Mouse (Mus musculus) liver, embryonic 12.5 days (tissue): Measurements from ENCODE around the gene Nudt5. TPM values are rescaled to one million over a fixed set of nuclear protein-coding genes. Genes with fewer than 3 reads are reported as not detected.
"Not testable (repeated sequence)": the region's sequence is repeated elsewhere in the genome, so short reads cannot be mapped to it uniquely, and the experiment has no call there.

Experiments used
- ATAC-seq: fragments of 200-750 bp; cut with Nextera tagmentation; 2 replicates; pipeline ENCODE4 v1.8.0; 2017; ENCODE audit warnings: moderate number of reproducible peaks, mild to moderate bottlenecking, moderate library complexity
- H3K27ac ChIP-seq: fragments of 300-500 bp; sonication (generic); 2 replicates; pipeline ENCODE4 v1.5.1; 2016; ENCODE audit warnings: mild to moderate bottlenecking
- H3K27me3 ChIP-seq: fragments of 300-500 bp; sonication (generic); replicated peaks from 2 replicates; pipeline ENCODE4 v1.6.1; 2016; ENCODE audit warnings: mild to moderate bottlenecking, moderate library complexity
- H3K36me3 ChIP-seq: fragments of 300-500 bp; sonication (generic); 2 replicates; pipeline ENCODE4 v1.6.1; 2016; ENCODE audit warnings: mild to moderate bottlenecking, moderate library complexity
- H3K4me1 ChIP-seq: fragments of 300-500 bp; sonication (generic); 2 replicates; pipeline ENCODE4 v1.6.1; 2016
- H3K4me2 ChIP-seq: fragments of 300-500 bp; sonication (generic); 2 replicates; pipeline ENCODE4 v1.6.1; 2016; ENCODE audit warnings: mild to moderate bottlenecking, moderate library complexity
- H3K4me3 ChIP-seq: fragments of 300-500 bp; sonication (generic); 2 replicates; pipeline ENCODE4 v1.5.1; 2016; ENCODE audit warnings: mild to moderate bottlenecking, moderate library complexity
- H3K9ac ChIP-seq: fragments of 300-500 bp; sonication (generic); 2 replicates; pipeline ENCODE4 v1.6.1; 2016; ENCODE audit warnings: mild to moderate bottlenecking, moderate library complexity
- H3K9me3 ChIP-seq: fragments of 300-500 bp; sonication (generic); replicated peaks from 2 replicates; pipeline ENCODE4 v1.6.1; 2016; ENCODE audit warnings: mild to moderate bottlenecking, moderate library complexity
- WGBS: fragments of 180-500 bp; shearing (Covaris S2); methylation state at CpG from one replicate; pipeline ENCODE4 v1.1.7; 2016; ENCODE audit not compliant: insufficient replicate concordance; 5-methylcytosine and 5-hydroxymethylcytosine counted together
- polyA plus RNA-seq: library from polyadenylated mRNA; unstranded; fragments of >200 nt; fragmentation: Nextera tagmentation; extraction: Ambion mirVana; gene quantifications from 2 replicates; pipeline ENCODE4 v1.2.1, GENCODE M21; 2016

Nudt5 gene
- polyA plus RNA-seq: 84.4 and 86.6 TPM in 2 replicates

DNA sequence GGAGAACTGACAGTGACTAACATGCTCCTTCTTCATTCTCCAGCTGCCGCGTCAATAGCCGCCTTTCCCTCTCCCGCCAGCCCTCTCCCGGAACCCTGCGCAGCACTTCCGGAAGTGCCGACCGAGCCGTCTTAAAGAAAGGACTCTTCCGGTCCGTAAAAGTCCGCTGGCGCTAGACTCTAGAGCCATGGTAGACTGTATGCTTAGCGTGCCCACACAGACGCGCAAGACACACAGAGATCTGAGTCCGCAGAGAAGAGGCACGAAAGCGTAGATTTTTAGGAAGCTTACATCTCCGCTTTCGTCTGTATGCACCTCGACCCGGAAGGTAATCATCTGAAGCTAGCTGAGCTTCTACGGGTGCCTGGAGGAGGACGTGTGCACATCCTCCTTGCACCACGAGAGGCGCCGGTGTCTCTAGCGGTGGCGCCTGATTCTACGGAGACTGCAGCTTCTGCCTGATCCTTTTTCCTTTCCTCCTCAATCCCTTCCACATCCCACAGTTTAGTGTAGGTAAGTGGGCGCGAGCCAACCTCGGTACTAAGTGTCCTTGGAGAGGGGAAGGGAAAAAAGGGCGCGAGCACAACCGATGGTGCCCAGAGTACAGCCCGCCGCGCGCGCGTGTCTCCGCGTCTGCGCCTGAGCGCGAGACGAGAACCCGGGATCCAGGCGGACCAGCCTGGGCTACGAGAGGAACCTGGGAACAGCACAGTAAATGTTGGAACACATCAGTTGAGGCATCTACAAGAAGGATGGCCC lies at the start of gene Nudt5, which contains the start of gene Cdc123:
Gene Nudt5, plus strand, starts transcription at position 147 of the 759 bp plus-strand sequence.
Gene Cdc123, minus strand, starts transcription at position 292 of the 759 bp plus-strand sequence.
- peak within 1 kb of the TSS; percentile 84 for H3K4me3 ChIP-seq
- under 1% methylated on average over 53 of the region's 53 CpGs for WGBS

DNA sequence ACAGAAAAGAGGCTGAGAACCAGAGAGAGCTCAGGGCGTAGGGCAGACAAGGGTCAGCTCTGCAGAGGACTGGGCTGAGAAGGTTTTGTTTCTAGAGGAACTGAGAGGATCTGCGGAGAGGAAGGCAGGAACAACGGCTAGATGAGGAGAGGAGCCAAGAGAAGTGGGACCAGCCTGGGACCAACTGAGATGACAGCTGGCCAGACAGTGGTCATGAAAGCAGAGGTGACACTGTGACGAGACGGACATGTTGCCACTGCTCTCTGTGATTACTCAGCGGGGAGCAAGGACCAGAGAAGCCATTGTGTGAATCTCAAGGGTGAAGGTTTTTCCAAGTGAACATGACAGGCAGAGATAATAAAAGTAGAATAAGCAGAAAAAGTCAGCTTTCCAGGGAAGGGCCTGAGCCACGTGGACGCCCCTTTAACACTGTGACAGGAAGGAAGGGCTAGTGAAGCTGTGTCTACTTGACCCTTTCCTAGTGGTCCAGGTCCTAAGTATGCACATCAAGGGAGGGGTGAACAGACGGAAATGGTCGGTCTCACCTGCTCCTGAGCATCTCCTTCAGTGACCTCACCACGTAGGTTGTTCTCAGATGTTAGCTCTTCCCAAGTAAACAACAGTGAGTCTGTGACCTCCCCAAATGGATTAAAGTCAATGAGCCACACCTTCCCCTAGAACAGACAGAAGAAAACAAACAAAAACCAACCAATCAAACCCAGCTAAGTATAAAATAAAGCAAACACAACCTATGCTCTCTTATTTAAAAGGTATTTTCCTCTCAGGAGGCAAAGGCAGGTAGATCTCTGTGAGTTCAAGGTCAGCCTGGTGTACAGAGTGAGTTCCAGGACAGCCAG lies 46.8 kb upstream of the Nudt5 start:
- Histone ChIP-seq H3K27me3 (no peaks in the 10 kb centered on the region), H3K36me3 (peaks cover 91% of the 10 kb centered on the region), H3K9me3 (no peaks in the 10 kb centered on the region), H3K27ac (no peak overlapping the region), H3K4me2 (no peak overlapping the region), H3K4me3 (no peak overlapping the region), H3K4me1 (peaks cover 21% of the 10 kb centered on the region), H3K9ac (no peak overlapping the region)
- ATAC-seq: no peak
- 79% methylated on average over 11 of the region's 11 CpGs for WGBS

More for the DNA sequence above, at the start of gene Nudt5, which contains the start of gene Cdc123:
- Histone ChIP-seq H3K4me1 (peaks cover 38% of the 10 kb centered on the region), H3K4me2 (peak within 1 kb of the TSS; percentile 73), H3K9ac (peak within 1 kb of the TSS; percentile 86), H3K36me3 (peaks cover 47% of the 10 kb centered on the region), H3K27me3 (no peaks in the 10 kb centered on the region), H3K27ac (peak within 1 kb of the TSS; percentile 84), H3K9me3 (no peaks in the 10 kb centered on the region)
- ATAC-seq: peak; percentile 94

DNA sequence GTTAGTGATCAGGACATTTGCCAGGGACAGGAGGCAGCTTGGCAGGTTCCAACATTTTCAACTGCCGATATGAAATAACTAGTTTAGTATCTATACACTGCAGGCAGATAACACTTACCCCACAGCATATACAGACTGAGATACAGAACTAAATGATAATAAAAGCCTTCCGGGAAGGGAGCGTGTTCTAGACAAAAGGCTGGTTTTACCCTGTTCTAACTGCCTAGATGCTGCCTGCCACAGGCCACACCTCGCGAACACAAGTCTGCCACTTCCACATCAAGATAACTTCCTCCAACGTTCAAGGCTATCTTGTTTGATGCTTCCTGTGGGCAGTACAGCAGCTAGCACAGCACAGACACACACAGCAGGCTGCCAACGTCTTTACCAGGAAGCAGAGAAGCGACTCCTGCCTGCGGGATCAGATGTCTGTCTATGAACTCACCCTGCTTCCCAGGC lies 43.6 kb upstream of the Nudt5 start:
- H3K4me2 ChIP-seq: peak overlapping the region; percentile 31
- no peak overlapping the region for H3K4me3 ChIP-seq
- peaks cover 21% of the 10 kb centered on the region for H3K4me1 ChIP-seq
- no peaks in the 10 kb centered on the region for H3K27me3 ChIP-seq
- no peak overlapping the region for H3K9ac ChIP-seq
- H3K36me3 ChIP-seq: peaks cover 89% of the 10 kb centered on the region
- 23% methylated on average over 9 of the region's 9 CpGs for WGBS
- peak overlapping the region; percentile 72 for H3K27ac ChIP-seq
- ATAC-seq: peak; percentile 89
- no peaks in the 10 kb centered on the region for H3K9me3 ChIP-seq

GRCm38 (mm10) chr2:5801927-5802590 lies 42.8 kb upstream of the Nudt5 start:
- Histone ChIP-seq H3K4me1 (peaks cover 21% of the 10 kb centered on the region), H3K4me2 (peak overlapping the region; percentile 31), H3K4me3 (no peak overlapping the region), H3K27ac (peak overlapping the region; percentile 72), H3K36me3 (peaks cover 82% of the 10 kb centered on the region), H3K27me3 (no peaks in the 10 kb centered on the region), H3K9me3 (no peaks in the 10 kb centered on the region), H3K9ac (no peak overlapping the region)
- WGBS: 66% methylated on average over 10 of the region's 10 CpGs
- no peak for ATAC-seq

- ATAC-seq: no peak
- 32% methylated on average over 6 of the region's 6 CpGs for WGBS
- Histone ChIP-seq H3K4me3 (no peak overlapping the region), H3K9me3 (no peaks in the 10 kb centered on the region), H3K27ac (no peak overlapping the region), H3K27me3 (no peaks in the 10 kb centered on the region), H3K4me1 (peaks cover 21% of the 10 kb centered on the region), H3K9ac (no peak overlapping the region), H3K36me3 (peaks cover 76% of the 10 kb centered on the region), H3K4me2 (no peak overlapping the region)
These were observed 40.3 kb upstream of the Nudt5 start for GRCm38 (mm10) chr2:5804440-5805045.

GRCm38 (mm10) chr2:5805228-5805627 lies 39.6 kb upstream of the Nudt5 start:
- no peak for ATAC-seq
- Histone ChIP-seq H3K9me3 (no peaks in the 10 kb centered on the region), H3K27ac (no peak overlapping the region), H3K36me3 (peaks cover 77% of the 10 kb centered on the region), H3K4me3 (no peak overlapping the region), H3K4me2 (no peak overlapping the region), H3K4me1 (peaks cover 21% of the 10 kb centered on the region), H3K9ac (no peak overlapping the region), H3K27me3 (no peaks in the 10 kb centered on the region)
- WGBS: 88% methylated on average over 7 of the region's 7 CpGs

DNA sequence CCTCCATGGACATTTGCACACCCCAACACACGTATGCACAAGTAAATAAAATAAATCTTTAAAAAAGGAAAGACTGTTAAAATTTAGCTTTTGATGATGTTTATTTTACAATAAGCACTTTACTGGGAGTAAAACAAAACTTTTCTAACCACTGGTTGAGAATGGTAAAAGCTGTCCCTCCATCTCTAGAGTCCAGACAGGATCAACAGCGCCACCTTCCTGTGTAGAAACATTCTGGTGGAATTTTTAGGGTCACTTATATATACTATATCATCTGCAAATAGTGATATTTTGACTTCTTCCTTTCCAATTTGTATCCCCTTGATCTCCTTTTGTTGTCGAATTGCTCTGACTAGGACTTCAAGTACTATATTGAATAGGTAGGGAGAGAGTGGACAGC lies 38.6 kb upstream of the Nudt5 start:
- Histone ChIP-seq H3K4me1 (peaks cover 17% of the 10 kb centered on the region), H3K36me3 (peaks cover 78% of the 10 kb centered on the region)
- not testable (repeated sequence) for H3K4me2 ChIP-seq, H3K9me3 ChIP-seq, H3K27me3 ChIP-seq, ATAC-seq, H3K27ac ChIP-seq, H3K9ac ChIP-seq, H3K4me3 ChIP-seq
- WGBS: 77% methylated on average over 3 of the region's 3 CpGs

DNA sequence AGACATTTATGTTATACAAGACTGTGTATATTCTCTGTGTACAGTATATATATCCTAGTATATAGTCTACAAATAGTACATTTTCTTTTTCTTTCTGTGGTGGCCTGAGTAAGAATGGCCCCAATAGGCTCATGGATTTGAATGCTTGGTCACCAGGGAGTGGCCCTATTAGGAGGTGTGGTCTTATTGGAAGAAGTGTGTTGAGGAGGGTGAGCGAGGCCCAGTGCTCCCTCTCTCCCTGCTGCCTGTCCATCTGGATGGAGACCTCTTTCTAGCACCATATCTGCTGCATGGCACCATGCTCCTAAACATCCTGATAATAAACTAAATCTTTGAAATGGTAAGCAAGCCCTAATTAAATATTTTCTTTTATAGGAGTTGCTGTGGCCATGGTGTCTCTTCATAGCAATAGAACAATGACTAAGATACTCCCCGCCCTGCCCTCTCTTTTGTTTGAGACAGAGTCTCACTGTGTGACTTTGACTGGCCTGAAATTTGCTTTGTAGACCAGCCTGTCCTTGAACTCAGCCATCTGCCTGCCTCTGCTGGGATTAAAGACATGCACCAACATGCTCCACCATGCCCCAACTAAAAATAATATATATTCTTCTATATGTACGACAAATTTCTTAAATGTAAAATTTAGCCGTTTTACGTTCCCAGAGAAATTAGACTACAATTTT lies 34.6 kb upstream of the Nudt5 start:
- WGBS: 82% methylated on average over 5 of the region's 5 CpGs
- no peak for ATAC-seq
- Histone ChIP-seq H3K27me3 (no peaks in the 10 kb centered on the region), H3K9ac (no peak overlapping the region), H3K9me3 (no peaks in the 10 kb centered on the region), H3K27ac (no peak overlapping the region), H3K4me3 (no peak overlapping the region), H3K36me3 (peaks cover 73% of the 10 kb centered on the region), H3K4me1 (no peaks in the 10 kb centered on the region), H3K4me2 (no peak overlapping the region)

GRCm38 (mm10) chr2:5811235-5811782 lies 33.5 kb upstream of the Nudt5 start:
- no peak for ATAC-seq
- Histone ChIP-seq H3K4me3 (no peak overlapping the region), H3K4me1 (no peaks in the 10 kb centered on the region), H3K27me3 (no peaks in the 10 kb centered on the region), H3K9me3 (no peaks in the 10 kb centered on the region), H3K9ac (no peak overlapping the region), H3K4me2 (no peak overlapping the region), H3K27ac (no peak overlapping the region), H3K36me3 (peaks cover 70% of the 10 kb centered on the region)
- 77% methylated on average over 5 of the region's 5 CpGs for WGBS

DNA sequence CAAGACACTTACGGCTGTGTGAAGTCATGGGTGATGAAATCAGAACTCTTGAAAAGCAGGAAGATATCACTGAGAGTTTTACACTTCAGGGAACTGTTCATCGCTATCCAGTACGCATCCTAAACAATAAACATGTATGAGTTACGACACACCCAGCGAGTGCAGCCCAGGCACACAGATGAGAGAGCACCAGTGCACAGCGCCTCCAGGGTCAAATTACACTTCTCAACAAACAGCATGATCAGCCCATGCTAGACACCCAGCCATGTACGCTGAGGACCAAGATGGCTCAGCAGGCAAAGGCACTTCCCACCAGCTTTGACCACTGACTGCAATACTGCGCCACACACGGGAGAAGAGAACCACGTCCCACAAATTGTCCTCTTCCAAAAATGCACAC lies 23.6 kb upstream of the Nudt5 start:
- no peak overlapping the region for H3K27ac ChIP-seq
- ATAC-seq: no peak
- H3K4me1 ChIP-seq: peaks cover 8% of the 10 kb centered on the region
- peaks cover 82% of the 10 kb centered on the region for H3K36me3 ChIP-seq
- no peak overlapping the region for H3K4me2 ChIP-seq
- no peak overlapping the region for H3K4me3 ChIP-seq
- 87% methylated on average over 10 of the region's 10 CpGs for WGBS
- no peak overlapping the region for H3K9ac ChIP-seq
- H3K27me3 ChIP-seq: no peaks in the 10 kb centered on the region
- H3K9me3 ChIP-seq: no peaks in the 10 kb centered on the region

- no peak for ATAC-seq
- H3K36me3 ChIP-seq: peaks cover 82% of the 10 kb centered on the region
These were observed 22.4 kb upstream of the Nudt5 start for GRCm38 (mm10) chr2:5822449-5822848.

More at GRCm38 (mm10) chr2:5822449-5822848, 22.4 kb upstream of the Nudt5 start:
- Histone ChIP-seq H3K27ac (no peak overlapping the region), H3K4me3 (no peak overlapping the region), H3K4me1 (peaks cover 8% of the 10 kb centered on the region), H3K4me2 (no peak overlapping the region), H3K9me3 (no peaks in the 10 kb centered on the region), H3K27me3 (no peaks in the 10 kb centered on the region), H3K9ac (no peak overlapping the region)
- WGBS: 88% methylated on average over 6 of the region's 6 CpGs
